Mouse (Mus musculus): ENCODE results near the gene Fam81a.

Gene Fam81a

DNA sequence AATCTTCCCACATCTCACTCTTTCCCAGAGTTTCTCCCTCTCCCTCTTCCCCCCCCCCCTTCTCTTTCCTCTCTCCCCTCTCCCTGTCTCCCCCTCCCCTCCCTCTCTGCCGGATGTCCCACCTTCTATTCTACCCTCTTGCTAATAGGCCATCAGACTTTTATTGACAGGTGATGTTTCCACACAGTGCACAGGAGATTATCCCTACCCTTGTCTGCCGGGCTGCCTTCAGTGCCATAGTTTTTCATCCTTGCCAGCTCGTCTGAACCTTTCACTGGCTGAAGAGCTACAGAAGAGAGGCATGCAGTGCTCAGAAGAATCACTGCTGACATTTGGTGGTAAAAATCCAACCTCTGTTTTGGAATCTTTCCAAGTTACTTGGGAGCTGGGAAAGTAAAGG, 88.9 kb downstream of the Fam81a start:
- DNase-seq (ENCODE audit: low read depth, low spot score), result no peak

DNA sequence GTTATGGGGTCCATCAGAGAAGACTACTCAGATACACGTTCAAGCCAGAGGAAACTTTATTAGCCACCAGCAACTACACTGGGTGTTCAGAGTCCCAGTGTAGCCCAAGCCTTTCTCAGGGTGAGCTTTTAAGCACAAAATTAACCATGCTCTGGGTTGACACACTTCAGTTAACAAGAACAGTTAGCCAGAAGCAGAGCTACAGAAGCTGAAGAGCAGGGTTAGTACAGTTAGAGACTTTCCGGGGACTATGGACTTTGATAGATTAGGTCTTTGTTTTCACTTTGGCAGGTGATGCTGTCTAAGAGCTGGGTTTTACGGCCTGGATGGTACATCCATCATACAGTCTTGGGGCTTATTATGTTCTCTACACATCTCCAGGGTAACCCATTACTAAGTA, 89.6 kb downstream of the Fam81a start:
- no peak for DNase-seq (ENCODE audit: low read depth, low spot score)

DNA sequence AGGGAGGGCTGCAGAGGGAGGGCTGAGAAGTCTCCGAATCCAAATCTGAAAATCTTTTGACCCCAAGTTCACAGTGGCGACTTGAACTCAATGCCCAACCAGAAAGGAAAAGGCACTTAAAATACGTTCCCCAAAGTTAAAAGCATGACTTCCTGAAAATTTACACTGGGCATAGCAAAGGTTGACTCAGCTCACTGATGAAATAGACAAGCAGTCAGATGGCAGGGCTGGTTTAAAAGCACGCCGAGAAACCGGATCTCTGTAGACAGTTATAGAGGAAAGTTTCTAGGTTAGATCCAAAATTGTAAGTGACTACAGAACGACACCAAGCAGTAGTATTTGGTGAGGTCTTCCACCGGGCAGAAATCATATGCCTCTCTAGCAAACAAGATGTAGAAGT, 92.5 kb downstream of the Fam81a start:
- no peak for DNase-seq (ENCODE audit: low read depth, low spot score)

DNA sequence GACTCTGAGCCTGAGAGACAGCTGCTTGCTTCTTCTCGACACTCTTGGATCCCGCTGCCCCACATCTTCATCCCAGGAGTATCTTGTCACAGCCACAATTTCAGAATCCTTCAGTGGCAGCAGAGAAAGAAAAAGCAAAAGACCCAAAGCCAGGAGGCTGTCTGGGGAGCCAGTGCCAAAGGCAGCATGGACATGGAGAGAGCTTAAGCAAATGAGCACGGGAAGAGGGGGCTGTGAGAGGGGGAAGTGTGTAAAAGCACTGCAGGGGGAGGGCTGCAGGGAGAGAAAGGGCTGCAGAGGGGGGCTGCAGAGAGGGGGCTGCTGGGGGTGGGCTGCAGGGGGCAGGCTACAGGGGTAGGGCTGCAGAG, 93.0 kb downstream of the Fam81a start:
- no peak for DNase-seq (ENCODE audit: low read depth, low spot score)

DNA sequence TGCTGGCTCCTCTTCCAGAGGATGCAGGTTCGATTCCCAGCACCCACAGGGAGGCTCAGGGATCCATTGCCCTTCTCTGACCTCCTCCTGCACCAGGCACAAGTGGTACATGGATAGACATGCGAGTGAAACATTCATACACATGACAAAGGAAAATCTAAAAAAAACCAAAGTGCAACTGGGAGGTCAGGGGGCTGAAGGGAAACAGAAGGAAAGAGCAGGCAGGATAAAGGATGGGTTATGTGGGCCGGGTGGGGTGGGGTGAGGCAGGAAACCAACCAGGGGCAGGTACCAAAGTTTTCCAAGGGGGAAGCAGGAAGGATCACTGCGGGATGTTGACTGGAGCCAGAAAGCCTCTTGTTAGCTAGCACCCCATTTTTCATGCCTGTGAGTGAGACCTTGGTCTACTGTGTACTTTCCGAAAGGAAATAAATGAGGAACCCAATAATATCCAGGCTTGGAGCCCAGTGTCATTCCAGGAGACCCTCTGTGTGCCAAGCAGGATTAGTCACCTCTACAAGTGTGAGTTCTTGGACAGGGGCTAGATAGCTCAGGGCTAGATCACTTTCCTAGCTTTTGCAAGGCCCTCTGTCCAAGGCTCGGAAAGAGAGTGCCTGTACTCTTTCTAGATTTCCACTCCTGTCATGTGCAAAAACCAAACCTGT, 93.5 kb downstream of the Fam81a start:
- no peak for DNase-seq (ENCODE audit: low read depth, low spot score)

DNA sequence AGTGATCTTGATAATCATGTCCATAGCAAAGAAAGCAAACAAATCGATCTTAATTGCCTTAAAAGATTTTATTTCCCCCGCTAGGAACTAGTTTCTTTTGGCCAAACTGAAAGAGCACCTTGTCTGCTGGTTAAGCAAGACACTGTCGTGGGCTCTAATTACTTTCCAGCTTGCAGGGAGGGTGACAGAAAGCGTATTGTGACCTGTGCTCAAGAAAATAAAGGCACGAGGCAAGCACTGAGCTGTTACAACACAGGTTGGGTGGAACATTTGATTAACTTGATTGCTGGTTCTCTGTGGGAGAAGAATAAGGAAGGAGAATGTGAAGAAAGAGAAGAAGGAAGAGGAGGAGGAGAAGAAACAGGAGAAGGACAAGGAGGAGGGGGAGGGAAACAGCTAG, 94.1 kb downstream of the Fam81a start:
- no peak for DNase-seq (ENCODE audit: low read depth, low spot score)

DNA sequence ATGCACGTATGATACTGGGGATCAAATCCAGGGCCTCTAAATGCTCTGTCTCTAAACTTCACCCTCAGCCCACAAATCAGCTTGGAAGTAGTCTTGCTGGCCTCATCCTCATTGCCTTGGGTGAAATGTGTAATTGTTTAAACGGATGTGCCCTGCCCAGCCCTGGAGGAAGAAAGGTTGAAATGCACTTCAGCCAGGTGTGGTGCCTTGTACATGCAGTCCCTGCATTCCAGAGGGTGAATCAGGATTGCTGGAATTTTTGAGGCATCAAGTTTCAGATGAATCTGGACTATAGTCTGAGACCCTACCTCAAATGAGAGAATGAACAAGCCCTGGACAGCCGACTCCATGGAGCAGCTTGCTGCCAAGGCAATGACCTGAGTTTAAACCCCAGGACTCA, 94.5 kb downstream of the Fam81a start:
- no peak for DNase-seq (ENCODE audit: low read depth, low spot score)

DNA sequence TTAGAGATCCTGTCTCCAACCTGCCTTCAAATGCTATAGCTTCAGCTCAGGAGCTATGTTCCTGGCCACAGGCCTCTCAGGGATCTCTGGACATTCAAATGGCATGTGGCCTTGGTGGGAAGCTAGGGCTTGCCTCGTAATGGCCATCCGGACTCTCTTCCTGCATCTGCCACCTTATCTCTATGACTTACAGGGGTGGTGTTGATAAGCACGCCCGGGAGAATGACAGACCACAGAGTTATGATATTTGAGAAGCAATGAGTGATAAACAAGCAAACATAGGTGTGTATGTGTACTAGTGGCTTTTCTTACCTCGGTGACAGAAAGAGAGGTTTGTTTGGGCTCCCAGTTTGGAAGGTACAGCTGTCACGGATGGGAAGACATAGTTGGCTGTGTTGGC, 96.1 kb downstream of the Fam81a start:
- no peak for DNase-seq (ENCODE audit: low read depth, low spot score)

DNA sequence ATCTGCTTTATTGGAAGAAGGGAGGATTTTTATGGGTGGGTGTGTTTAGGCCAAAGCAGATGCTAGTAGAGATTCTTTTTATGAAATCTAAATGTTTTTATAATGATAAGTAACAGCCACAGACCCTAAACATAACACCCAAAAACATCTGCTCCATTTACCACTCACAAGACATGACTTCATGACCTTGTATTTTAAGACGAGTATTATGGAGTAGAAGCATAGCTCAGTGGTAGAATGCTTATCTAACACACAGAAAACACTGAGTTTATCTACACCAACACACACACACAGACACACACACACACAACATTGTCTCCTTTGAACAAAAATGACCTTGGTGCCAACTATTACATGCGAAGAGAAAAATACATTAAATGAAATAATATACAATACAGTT, 97.5 kb downstream of the Fam81a start:
- no peak for DNase-seq (ENCODE audit: low read depth, low spot score)

DNA sequence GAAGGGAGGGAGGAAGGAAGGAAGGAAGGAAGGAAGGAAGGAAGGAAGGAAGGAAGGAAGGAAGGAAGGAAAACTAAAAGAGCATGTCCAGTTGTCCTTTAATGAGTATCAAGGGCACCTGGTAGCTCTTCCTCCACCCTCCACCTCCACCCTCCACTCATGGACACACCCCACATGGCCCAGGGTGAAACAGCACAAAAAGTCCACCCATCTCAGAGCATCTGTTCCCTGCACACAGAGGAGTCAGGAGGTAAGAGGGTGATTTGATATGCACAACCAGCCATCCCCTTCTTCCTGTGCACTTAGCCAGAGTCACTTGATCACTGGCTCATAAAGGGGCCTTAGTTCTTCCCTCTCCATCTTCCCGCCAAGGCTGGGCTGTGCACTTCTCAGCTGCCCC, 99.4 kb downstream of the Fam81a start:
- DNase-seq (ENCODE audit: low read depth, low spot score), result no peak

DNA sequence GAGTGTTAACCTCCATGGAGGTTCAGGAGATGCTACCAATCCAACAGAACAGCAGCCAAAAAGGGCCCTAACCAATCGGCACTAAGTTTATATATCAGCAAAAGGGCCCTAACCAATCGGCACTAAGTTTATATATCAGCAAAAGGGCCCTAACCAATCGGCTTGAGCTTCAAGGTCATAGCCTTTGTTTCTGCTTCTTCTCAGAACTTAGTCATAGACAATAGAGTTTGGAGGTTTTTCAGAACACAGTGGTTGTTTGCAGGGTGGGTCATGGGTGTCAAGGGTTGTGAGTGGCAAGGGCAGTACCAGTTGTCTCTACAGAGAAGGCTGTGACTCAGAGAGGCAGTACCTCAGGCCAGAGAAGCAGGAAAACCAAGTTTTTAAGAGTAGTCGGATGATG, 100.2 kb downstream of the Fam81a start:
- DNase-seq (ENCODE audit: low read depth, low spot score), result no peak

DNA sequence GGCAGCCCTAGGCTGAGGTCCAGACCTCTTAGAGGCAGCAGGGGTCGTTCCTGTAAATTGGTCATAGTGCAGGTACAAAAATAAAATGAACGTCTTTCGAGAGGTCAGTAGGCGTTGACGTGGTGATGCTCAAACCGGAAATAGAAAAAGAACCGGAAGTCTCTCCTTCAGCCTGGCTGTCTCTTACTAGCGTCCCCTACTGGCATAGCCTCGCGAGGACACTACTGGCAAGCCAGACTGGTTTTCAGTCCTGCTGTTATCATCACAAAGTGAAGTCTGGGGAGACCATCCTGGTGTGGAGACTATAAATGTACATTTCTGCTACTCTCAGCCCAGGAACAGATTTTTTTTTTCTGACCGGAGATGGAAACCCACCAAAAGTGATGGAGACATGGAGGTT, 101.8 kb downstream of the Fam81a start:
- peak; percentile 20 for DNase-seq (ENCODE audit: low read depth, low spot score)

DNA sequence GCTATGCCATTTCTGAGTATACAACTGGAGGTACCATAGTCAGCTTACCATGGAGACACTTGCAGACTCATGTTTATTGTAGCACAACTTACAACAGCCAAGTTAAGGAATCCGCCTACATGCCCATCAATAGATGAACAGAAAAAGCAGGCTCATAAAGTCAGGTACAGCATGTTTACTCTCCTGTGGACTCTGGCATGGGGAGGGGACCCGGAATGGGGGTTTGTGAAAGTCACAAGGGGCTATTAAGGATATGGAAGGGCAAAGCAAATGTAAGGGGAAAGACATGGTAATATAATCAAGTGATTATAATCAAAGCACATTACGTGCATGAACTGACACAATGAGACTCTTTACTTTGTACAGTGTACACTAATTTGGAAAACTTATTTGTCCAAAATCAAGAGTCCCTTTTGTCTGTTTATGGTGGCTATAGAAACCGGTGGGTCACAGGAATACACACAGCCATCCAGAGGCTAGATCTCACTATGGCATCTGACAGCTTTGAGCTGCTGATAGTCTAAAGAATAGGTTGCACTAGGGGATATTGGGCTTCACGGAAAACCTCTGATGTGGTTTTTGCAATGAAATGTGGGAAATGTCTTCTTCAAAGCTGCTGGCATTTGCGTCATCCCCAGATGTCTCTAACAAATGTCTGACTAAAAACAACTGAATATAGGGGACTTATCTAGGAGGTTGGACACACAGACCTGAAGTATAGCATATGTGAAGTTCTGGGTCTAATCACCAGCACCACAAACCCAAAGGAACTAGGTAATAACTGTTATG, 102.6 kb downstream of the Fam81a start:
- peak; percentile 58 for DNase-seq (ENCODE audit: low read depth, low spot score)

Measured in CD4-positive, CD25-positive, alpha-beta regulatory T cell, adult 2 months (primary cell).